Mouse (Mus musculus) left cerebral cortex, postnatal 25 days (tissue): ENCODE results near the gene Ceacam1. TPM values are rescaled to one million over a fixed set of nuclear protein-coding genes. Genes with fewer than 3 reads are reported as not detected.

Experiments used
- DNase-seq, 2 experiments: peaks; one replicate each; pipeline ENCODE4 v3.0.0; 2022; ENCODE audit warnings: low spot score in 2 of 2, mixed read lengths in 1 of 2
- intact Hi-C: fragments of 180-260 bp; cut with DNase I; formaldehyde crosslinking; loops from one replicate; pipeline ENCODE4 v1.15.1; 2025
- total RNA-seq, 2 experiments: library from RNA; stranded (reverse); gene quantifications; 2 replicates each; pipeline ENCODE4 v1.2.3; 2021

Ceacam1 gene
- total RNA-seq, 2 experiments from 2014 or later, result 2.2 to 2.7 TPM

DNA sequence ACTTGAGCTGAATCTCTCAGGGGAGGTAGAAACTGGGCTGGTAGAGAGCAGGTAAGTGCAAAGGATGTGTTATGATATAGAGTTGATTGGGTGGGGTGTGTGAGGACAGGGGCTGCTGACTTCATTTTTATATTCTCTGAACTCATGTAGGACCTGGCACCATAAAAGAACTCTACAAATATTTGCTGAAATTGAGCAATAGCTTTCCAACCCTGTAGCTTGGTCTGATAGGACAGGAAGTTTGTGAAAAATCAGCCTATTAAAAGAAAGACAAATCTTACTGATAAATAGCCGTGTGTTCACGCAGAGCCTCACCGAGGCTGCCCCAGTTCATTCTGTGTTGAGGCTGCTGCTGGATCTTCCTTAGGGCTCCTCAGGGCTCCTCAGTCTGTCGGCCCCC, 57.5 kb downstream of the Ceacam1 start:
- DNase-seq, result no peak
- intact Hi-C loops, result no loop called here

DNA sequence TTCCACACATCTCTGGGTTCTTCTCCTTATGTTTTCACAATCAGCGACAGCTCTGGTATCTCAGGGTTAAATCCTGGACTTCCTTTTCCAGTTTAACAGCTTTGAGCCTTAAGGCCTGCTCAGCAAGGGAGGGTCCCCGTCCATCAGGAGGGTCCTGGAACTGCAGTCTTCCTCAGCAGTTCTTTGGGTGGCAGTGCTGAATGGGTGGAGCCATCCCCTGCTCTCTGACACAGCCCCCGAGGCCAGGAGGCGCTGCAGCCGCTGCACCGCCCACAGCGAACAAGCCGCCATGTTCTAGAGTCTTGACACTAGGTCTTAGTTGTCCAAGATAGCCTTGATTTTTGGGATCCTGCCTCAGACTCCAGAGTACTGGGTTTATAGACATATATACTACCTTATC, 57.9 kb downstream of the Ceacam1 start:
- intact Hi-C loops, result no loop called here
- no peak for DNase-seq

DNA sequence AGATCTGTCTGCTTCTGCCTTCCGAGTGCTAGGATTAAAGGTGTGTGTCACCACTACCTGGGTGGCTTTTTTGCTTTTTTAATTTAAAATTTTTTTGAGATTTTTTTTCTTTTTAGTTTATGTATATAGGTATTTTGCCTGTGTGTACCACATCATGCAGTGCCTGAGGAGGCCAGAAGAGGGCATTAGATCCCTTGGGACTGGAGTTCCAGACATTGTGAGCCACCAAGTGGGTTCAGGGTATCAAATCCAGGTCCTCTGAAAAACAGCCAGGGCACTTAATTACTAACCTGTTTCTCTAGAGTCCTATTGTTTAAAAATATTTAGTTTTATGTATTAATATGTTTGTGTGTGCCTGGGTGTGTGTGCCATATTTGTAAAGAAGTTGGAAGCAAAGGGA, 59.8 kb downstream of the Ceacam1 start:
- intact Hi-C loops, result no loop called here
- DNase-seq, result peak in 1 of 2 experiments; percentile 21

DNA sequence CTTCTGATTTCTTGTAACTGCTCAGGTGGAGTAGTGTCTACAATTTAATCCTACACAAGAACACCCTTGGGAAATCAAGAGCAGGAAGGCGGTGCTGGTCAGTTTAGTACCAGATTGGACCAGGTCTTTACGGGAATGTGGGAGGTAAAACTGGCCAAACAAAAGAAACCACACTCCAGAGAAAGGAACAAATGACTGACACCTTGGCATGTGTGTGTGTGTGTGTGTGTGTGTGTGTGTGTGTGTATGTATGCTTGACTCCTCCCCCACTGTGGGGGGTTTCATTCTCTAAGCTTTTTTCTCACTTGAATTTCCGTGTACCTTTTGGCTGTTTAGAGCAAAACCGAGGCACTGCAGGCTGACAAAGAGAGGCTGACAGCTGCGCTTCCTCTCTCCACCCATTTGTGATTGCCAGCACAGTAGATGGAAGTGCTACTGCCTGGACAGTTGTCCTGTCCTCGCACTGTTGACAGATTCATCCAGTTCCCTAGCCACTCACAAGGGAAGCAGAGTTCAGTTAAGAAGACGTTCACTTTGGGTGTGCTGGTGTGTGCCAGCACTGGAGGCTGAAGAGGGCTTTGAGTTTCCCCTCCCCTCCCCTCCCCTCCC, 64.5 kb downstream of the Ceacam1 start, which contains the start of gene Cxcl17:
Gene Cxcl17, minus strand, starts transcription at position 54 of the 609 bp plus-strand sequence.
- intact Hi-C loops, result no loop called here

DNA sequence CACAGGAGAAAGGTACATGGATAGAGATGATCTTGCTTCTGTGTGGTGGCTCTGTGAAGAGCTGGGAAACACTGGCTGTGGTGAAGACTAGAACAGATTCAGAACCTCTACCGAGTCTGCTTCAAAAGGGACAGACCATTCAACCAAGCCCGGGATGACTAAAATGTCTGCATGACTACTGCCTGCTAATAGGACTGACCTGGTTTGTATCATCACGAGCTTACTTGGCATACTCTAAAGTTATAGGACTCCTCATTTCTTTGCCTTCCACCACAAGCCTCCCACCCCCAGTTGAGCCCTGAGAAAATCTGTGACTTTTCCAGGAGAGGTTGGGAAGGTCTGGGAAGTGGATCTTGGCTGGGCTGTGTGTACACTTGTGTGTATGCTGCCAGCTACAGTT, 65.5 kb downstream of the Ceacam1 start:
- DNase-seq, result no peak
- intact Hi-C loops, result no loop called here

More for the DNA sequence above, 64.5 kb downstream of the Ceacam1 start, which contains the start of gene Cxcl17:
- DNase-seq, result no peak

Other genes starting within 250 kb of the Ceacam1 start
- gene Gsk3a, start 239.8 kb downstream of the Ceacam1 start, total RNA-seq, result 100 to 1,000 TPM; 213 to 224 TPM
- gene Erf, start 226.8 kb downstream of the Ceacam1 start, total RNA-seq, result 10 to 100 TPM; 65.1 to 75.6 TPM
- 100 to 1,000 TPM; 211 to 223 TPM for gene Cic, start 209.9 kb downstream of the Ceacam1 start, total RNA-seq
- gene Pafah1b3, start 179.6 kb downstream of the Ceacam1 start, total RNA-seq, result 10 to 100 TPM; 26.7 to 28.0 TPM
- not detected for gene Prr19, start 176.2 kb downstream of the Ceacam1 start, total RNA-seq
- 10 to 100 TPM; 47.8 to 55.1 TPM for gene Tmem145, start 171.5 kb downstream of the Ceacam1 start, total RNA-seq
- 100 to 1,000 TPM in 1 of 2 experiments, 10 to 100 TPM in 1; 99.2 to 105 TPM for gene Megf8, start 160.4 kb downstream of the Ceacam1 start, total RNA-seq
- gene Cnfn, start 107.9 kb downstream of the Ceacam1 start, total RNA-seq, result not detected
- 1 to 10 TPM; 5.4 to 6.4 TPM for gene Lipe, start 78.9 kb downstream of the Ceacam1 start, total RNA-seq
- gene Cxcl17, start 64.7 kb downstream of the Ceacam1 start, total RNA-seq, result not detected
- under 1 TPM; 0.30 TPM for gene Ceacam2, start 62.3 kb upstream of the Ceacam1 start, total RNA-seq
- not detected for gene Erich4, start 138.3 kb upstream of the Ceacam1 start, total RNA-seq
- gene Dmac2, start 141.8 kb upstream of the Ceacam1 start, total RNA-seq, result 10 to 100 TPM; 45.7 to 45.9 TPM
- gene B3gnt8, start 149.1 kb upstream of the Ceacam1 start, total RNA-seq, result under 1 TPM; 0.34 to 0.82 TPM
- gene Bckdha, start 181.4 kb upstream of the Ceacam1 start, total RNA-seq, result 10 to 100 TPM; 31.8 to 33.8 TPM
- 10 to 100 TPM; 24.0 to 24.4 TPM for gene Exosc5, start 181.6 kb upstream of the Ceacam1 start, total RNA-seq
- 10 to 100 TPM; 33.1 to 36.3 TPM for gene Tmem91, start 197.6 kb upstream of the Ceacam1 start, total RNA-seq
- 10 to 100 TPM; 23.5 to 24.9 TPM for gene B9d2, start 203.2 kb upstream of the Ceacam1 start, total RNA-seq
- gene Tgfb1, start 209.4 kb upstream of the Ceacam1 start, total RNA-seq, result 1 to 10 TPM; 9.3 to 9.4 TPM
- 10 to 100 TPM; 61.8 to 70.1 TPM for gene Ccdc97, start 241.5 kb upstream of the Ceacam1 start, total RNA-seq